Mouse (Mus musculus) kidney, embryonic 16.5 days (tissue): ENCODE results near the gene Crct1. TPM values are rescaled to one million over a fixed set of nuclear protein-coding genes. Genes with fewer than 3 reads are reported as not detected.

ENCODE experiments used
- ATAC-seq: fragments of 200-750 bp; cut with Nextera tagmentation; 2 replicates; pipeline ENCODE4 v1.8.0; 2017; ENCODE audit warnings: moderate TSS enrichment; ENCODE audit not compliant: low FRiP score, low TSS enrichment
- H3K27ac ChIP-seq: fragments of 300-500 bp; sonication (generic); 2 replicates; pipeline ENCODE4 v1.5.1; 2014; ENCODE audit warnings: low read length
- H3K27me3 ChIP-seq: fragments of 300-500 bp; sonication (generic); 2 replicates; pipeline ENCODE4 v1.6.1; 2014; ENCODE audit warnings: low read length, control low read depth, mixed read lengths; ENCODE audit not compliant: insufficient read depth
- H3K36me3 ChIP-seq: fragments of 300-500 bp; sonication (generic); 2 replicates; pipeline ENCODE4 v1.6.1; 2014; ENCODE audit warnings: low read length, control low read depth, mixed read lengths; ENCODE audit not compliant: insufficient read depth
- H3K4me1 ChIP-seq: fragments of 300-500 bp; sonication (generic); 2 replicates; pipeline ENCODE4 v1.6.1; 2014; ENCODE audit warnings: low read length, control low read depth, mixed read lengths; ENCODE audit not compliant: insufficient read depth
- H3K4me2 ChIP-seq: fragments of 300-500 bp; sonication (generic); replicated peaks from 2 replicates; pipeline ENCODE4 v1.6.1; 2014; ENCODE audit warnings: low read depth, low read length
- H3K4me3 ChIP-seq: fragments of 300-500 bp; sonication (generic); 2 replicates; pipeline ENCODE4 v1.5.1; 2014; ENCODE audit warnings: mild to moderate bottlenecking, low read length
- H3K9ac ChIP-seq: fragments of 300-500 bp; sonication (generic); replicated peaks from 2 replicates; pipeline ENCODE4 v1.6.1; 2014; ENCODE audit warnings: low read length
- H3K9me3 ChIP-seq: fragments of 300-500 bp; sonication (generic); 2 replicates; pipeline ENCODE4 v1.6.1; 2016; ENCODE audit warnings: low read length, control low read depth
- WGBS: fragments of 180-500 bp; shearing (Covaris S2); extraction: QIAGEN DNeasy Blood & Tissue Kit; methylation state at CpG from one replicate; pipeline ENCODE4 v1.1.7; 2014; 5-methylcytosine and 5-hydroxymethylcytosine counted together
- polyA plus RNA-seq: library from polyadenylated mRNA; unstranded; fragments of >200 nt; fragmentation: Nextera tagmentation; extraction: Ambion mirVana; gene quantifications from 2 replicates; pipeline ENCODE4 v1.2.1, GENCODE M21; 2015

Crct1 gene
- 0.39 and 0.42 TPM in 2 replicates for polyA plus RNA-seq

DNA sequence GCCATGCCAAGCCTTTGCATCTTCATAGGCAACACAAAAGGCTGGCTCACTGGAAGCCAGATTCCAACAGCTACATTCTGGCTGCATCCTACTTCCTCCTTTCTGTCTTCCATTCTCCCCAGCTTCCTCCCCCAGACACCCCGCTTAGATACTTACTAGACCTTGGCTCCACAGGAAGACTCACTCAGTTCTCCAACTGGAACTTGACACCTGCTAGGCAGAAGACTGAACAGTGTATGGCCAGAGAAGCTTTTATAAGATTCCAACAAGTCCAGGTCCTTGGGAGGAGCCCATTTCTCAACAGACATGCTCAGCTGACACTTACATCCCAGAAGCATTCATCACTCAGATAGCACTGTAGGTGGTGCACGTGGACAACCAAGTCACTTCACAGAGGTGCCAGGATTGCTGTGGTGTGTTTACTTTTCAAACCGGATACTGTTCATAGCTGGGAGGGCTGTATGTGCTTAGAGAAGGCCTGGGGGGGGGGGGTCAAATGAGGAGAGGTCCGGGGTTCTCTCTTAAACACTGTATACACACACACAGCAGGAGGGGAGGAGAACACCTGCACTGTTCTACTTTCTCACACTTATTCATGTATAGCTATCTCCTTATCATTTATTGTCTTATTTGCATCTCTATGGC, at the start of gene Crct1:
Gene Crct1, minus strand, starts transcription at position 228 of the 645 bp plus-strand sequence.
- Histone ChIP-seq H3K9me3 (no peaks in the 10 kb centered on the region), H3K4me3 (peak within 1 kb of the TSS; percentile 48), H3K4me1 (0 out of 2 replicates have a peak, but pooled peaks cover 3% of the 10 kb centered on the region), H3K27ac (peak within 1 kb of the TSS; percentile 41), H3K27me3 (no peaks in the 10 kb centered on the region), H3K9ac (peak within 1 kb of the TSS; percentile 33), H3K36me3 (no peaks in the 10 kb centered on the region), H3K4me2 (peak within 1 kb of the TSS; percentile 76)
- WGBS = 29% methylated on average over 4 of the region's 4 CpGs
- ATAC-seq = peak; percentile 56

DNA sequence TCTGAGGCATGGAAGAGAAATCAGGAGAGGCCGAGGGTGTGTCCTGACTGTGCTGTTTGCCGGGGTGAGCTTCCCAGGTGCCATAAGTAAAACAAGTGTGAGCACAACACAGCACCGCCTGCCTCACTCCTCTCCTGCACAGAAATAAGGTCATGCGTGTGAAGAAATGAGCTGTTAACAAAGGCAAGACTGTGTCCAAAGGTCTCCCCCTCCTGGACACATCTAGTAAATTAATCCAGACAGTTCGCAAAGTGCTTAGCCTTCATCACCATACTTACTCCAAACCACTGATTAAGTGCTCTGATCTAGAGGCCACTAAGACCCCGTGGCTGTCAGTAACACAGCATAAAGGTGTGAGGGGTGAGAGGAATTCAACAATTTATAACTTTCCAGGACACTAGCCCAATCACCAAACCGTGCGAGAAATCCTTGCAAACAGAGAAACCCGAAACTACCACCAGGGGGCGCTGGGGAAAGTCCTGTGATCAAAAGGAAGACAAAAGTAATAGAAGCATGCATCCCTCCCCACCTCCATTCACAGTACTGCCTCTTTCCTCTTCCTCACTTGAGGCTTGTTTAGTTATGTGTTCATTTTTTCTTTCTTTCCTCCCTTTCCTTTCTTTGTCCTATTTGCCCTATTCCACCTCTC, 37.5 kb upstream of the Crct1 start:
- no peak overlapping the region for H3K4me3 ChIP-seq
- 56% methylated on average over 10 of the region's 10 CpGs for WGBS
- no peaks in the 10 kb centered on the region for H3K27me3 ChIP-seq
- H3K36me3 ChIP-seq = no peaks in the 10 kb centered on the region
- no peak overlapping the region for H3K4me2 ChIP-seq
- no peak overlapping the region for H3K9ac ChIP-seq
- H3K27ac ChIP-seq = no peak overlapping the region
- no peaks in the 10 kb centered on the region for H3K9me3 ChIP-seq
- ATAC-seq = peak; percentile 49; the same call in 1 of the 2 replicates
- H3K4me1 ChIP-seq = no peaks in the 10 kb centered on the region

DNA sequence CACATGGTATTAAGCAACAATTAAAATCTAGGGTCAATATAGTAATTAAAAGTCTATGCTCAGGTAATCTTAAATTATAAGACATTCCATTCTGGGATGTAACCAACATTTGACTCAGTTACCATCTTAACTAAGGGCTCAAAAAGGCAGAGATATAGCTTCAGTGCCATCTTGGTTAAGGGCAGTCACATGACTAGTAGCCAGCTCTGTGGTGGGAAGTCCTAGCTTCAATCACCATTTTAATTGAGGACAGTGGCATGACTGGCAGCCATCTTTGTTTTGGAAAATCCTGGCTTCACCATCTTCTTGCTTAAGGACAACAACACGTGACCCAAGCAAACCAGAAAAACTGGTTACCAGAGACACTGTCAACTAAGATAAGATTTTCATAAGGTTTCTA, 34.7 kb upstream of the Crct1 start:
- H3K4me1 ChIP-seq = no peaks in the 10 kb centered on the region
- H3K4me2 ChIP-seq = no peak overlapping the region
- no peak overlapping the region for H3K27ac ChIP-seq
- no peak overlapping the region for H3K4me3 ChIP-seq
- no peak for ATAC-seq
- WGBS = 83% methylated on average over 1 of the region's 1 CpGs
- no peaks in the 10 kb centered on the region for H3K9me3 ChIP-seq
- no peaks in the 10 kb centered on the region for H3K36me3 ChIP-seq
- H3K9ac ChIP-seq = no peak overlapping the region
- H3K27me3 ChIP-seq = no peaks in the 10 kb centered on the region

DNA sequence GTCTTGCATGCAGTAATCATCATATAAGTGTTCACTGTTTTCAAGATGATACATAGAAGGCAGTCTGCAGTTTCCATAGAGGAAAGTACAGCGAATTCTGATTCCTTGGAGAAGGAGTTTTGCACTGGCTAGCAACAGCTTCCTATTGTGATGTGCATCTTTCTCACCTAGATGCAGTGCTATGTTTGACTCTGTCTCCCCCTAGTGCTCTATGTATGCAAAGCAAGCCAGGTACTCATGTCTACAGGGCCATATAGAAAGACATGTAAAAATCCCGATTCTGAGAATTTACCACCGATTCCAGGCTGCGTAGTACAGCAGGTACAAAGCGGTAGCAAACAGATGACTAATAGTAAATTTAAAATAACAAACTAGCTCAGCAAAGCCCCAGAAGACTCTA, 16.0 kb upstream of the Crct1 start:
- H3K36me3 ChIP-seq = no peaks in the 10 kb centered on the region
- ATAC-seq = peak; percentile 69
- WGBS = 53% methylated on average over 5 of the region's 5 CpGs

DNA sequence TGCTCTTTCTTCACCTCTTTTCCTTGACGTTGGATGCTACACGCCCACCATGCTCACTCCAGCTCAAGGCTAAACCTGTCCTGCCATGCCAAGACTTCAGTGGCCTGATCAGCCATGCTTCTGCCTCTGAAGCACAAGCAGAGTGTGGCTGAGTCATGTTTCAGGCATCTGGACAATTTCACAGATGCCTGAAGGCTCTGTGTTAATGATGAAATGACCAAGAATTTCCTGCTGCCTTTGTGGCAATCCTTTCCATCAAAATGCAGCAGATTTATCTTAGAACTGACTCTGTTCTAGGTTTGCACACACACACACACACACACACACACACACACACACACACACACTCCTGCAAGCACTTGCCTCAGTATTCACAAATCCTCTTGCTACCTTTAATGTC, 10.0 kb upstream of the Crct1 start:
- no peaks in the 10 kb centered on the region for H3K27me3 ChIP-seq
- ATAC-seq = no peak
- no peak overlapping the region for H3K4me2 ChIP-seq
- no peaks in the 10 kb centered on the region for H3K4me1 ChIP-seq
- H3K36me3 ChIP-seq = no peaks in the 10 kb centered on the region
- H3K9ac ChIP-seq = no peak overlapping the region
- WGBS = 65% methylated on average over 2 of the region's 2 CpGs
- H3K4me3 ChIP-seq = no peak overlapping the region
- no peak overlapping the region for H3K27ac ChIP-seq
- H3K9me3 ChIP-seq = no peaks in the 10 kb centered on the region

More for the DNA sequence above, 16.0 kb upstream of the Crct1 start:
- no peaks in the 10 kb centered on the region for H3K4me1 ChIP-seq
- no peaks in the 10 kb centered on the region for H3K27me3 ChIP-seq
- no peak overlapping the region for H3K27ac ChIP-seq
- H3K4me2 ChIP-seq = no peak overlapping the region
- no peaks in the 10 kb centered on the region for H3K9me3 ChIP-seq
- H3K9ac ChIP-seq = no peak overlapping the region
- H3K4me3 ChIP-seq = no peak overlapping the region

DNA sequence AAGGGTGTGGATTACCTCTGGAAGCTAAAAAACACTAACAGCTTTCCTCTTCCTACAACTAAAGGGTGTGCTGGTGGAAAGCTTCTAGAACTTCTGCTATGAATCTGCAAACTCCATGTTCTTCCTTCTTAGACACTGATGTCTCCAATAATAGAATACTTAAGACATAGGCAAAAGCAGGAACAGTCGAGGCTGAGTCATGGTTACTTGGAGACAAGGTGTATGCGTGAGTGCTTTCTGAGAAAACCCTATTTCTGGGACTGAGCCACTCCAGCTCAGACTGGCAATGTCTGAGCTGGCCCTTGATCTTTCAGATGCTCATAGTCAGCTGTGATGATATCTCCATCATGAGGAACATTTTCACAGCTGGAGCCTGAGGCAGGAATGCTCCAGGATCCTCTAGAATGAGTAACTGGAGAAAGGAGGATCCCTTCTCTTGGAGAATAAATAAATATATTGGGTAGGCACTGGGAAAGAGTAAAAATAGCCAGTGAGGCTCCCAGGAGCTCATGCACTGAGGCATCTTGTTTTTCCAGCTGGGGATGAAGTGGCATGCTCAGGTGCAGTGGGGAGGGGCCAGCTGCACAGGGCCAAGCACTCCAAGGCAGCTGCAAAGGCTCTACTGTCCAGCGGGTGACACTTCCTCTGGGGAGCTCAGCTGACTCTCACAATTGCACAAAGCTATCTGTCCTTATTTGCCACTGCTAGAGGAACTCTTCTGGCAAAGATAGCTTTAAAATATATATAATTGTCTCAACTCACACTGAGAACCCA, 8.1 kb upstream of the Crct1 start:
- no peak overlapping the region for H3K9ac ChIP-seq
- no peaks in the 10 kb centered on the region for H3K9me3 ChIP-seq
- H3K4me1 ChIP-seq = no peaks in the 10 kb centered on the region
- H3K36me3 ChIP-seq = no peaks in the 10 kb centered on the region
- no peaks in the 10 kb centered on the region for H3K27me3 ChIP-seq
- 55% methylated on average over 3 of the region's 3 CpGs for WGBS
- ATAC-seq = peak; percentile 87
- H3K4me2 ChIP-seq = no peak overlapping the region
- H3K27ac ChIP-seq = no peak overlapping the region
- H3K4me3 ChIP-seq = no peak overlapping the region

DNA sequence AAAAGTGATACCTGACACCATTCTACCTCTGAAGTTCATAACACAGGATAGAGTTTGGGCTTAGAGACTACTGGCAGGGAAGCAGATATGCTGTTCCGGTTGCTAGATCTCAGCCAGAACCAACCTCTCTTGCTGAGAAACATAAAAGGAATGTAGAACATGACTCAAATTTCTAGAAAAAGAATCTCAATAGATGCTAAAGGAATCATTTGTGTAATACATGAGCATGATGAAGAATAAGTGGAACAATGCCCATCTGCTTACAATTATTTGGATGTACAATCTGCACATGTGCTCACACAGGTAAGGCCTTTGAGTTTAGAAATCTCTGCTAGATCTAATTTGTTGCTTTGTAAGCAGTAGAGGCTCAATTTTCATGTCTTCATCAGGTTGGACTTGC, 5.7 kb upstream of the Crct1 start:
- Histone ChIP-seq H3K36me3 (no peaks in the 10 kb centered on the region), H3K4me3 (no peak overlapping the region), H3K27ac (no peak overlapping the region), H3K4me1 (no peaks in the 10 kb centered on the region), H3K27me3 (no peaks in the 10 kb centered on the region), H3K9me3 (no peaks in the 10 kb centered on the region), H3K9ac (no peak overlapping the region), H3K4me2 (no peak overlapping the region)
- WGBS = 94% methylated on average over 1 of the region's 1 CpGs
- no peak for ATAC-seq

DNA sequence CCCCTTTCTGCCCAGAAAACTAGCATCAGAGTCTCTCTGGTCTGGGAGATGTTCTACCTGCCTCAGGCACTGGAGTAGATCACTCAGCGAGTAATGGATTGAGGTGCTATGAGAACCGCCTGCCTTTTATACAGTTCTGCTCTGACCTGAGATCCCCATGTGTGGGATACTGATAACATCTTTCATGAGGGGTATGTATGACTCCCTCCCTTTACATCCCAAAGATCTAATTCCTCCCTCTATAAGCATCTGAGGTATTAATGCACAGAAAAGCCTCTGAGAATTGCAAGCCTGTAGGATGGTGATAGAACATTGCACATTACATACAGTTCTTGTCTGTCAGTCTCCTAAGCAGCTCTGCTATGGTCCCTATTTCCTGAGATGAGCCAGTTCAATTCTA, 3.5 kb upstream of the Crct1 start, which contains the start of gene Lce1m:
Gene Lce1m, minus strand, starts transcription at position 101 of the 400 bp plus-strand sequence.
- Histone ChIP-seq H3K4me1 (0 out of 2 replicates have a peak, but pooled peaks cover 3% of the 10 kb centered on the region), H3K36me3 (no peaks in the 10 kb centered on the region), H3K27ac (no peak within 1 kb of the TSS), H3K4me3 (no peak within 1 kb of the TSS), H3K9ac (no peak within 1 kb of the TSS), H3K4me2 (no peak within 1 kb of the TSS), H3K9me3 (no peaks in the 10 kb centered on the region), H3K27me3 (no peaks in the 10 kb centered on the region)
- WGBS = 94% methylated on average over 2 of the region's 2 CpGs
- no peak for ATAC-seq

DNA sequence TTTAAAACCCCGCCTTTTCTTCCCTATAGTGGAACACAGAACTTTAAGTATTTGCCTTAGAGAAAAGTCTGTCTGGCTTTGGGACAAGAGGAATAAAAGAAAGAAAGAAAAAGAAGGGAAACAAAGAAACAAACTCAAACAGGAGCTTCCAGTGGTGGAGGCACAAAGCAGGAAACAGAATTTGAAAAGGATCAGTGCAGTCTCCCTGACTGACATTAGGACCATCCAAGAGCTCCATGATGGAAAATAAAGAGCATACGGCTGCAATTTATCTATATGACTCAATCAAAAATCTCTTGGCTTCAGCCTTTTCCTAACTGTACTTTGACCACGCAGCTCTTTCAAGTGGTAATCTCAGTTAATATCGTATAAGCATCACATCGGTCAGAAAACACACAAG, 616 bp downstream of the Crct1 start:
- Histone ChIP-seq H3K9ac (peak overlapping the region; percentile 33), H3K27me3 (no peaks in the 10 kb centered on the region), H3K9me3 (no peaks in the 10 kb centered on the region), H3K4me3 (peak overlapping the region; percentile 48), H3K36me3 (no peaks in the 10 kb centered on the region), H3K27ac (no peak overlapping the region), H3K4me2 (peak overlapping the region; percentile 76), H3K4me1 (0 out of 2 replicates have a peak, but pooled peaks cover 3% of the 10 kb centered on the region)
- ATAC-seq = no peak
- WGBS = 34% methylated on average over 5 of the region's 5 CpGs
